Mouse (Mus musculus): Measurements from ENCODE around the gene Srgap1. TPM values are rescaled to one million over a fixed set of nuclear protein-coding genes. Genes with fewer than 3 reads are reported as not detected.

Srgap1 gene
- polyA plus RNA-seq, 1 experiment: 1.2 TPM

GRCm38 (mm10) chr10:122033271-122033670 is 13.8 kb downstream of the Srgap1 start:
- Histone ChIP-seq H3K4me2 (ENCODE audit: low read depth) (no peak overlapping the region), H3K36me3 (ENCODE audit: control insufficient read depth, insufficient read depth) (no peaks in the 10 kb centered on the region), H3K4me3 (no peak overlapping the region), H3K27me3 (ENCODE audit: control insufficient read depth, insufficient read depth, insufficient read length) (no peaks in the 10 kb centered on the region), H3K79me2 (ENCODE audit: control insufficient read depth, insufficient read depth) (no peaks in the 10 kb centered on the region), H3ac (ENCODE audit: control insufficient read depth, insufficient read length) (no peak overlapping the region)
- TF ChIP-seq E2F4 (IDR thresholded peaks at IDR 0.05; ENCODE audit: insufficient read depth) (no peak), TCF3 (IDR thresholded peaks at IDR 0.05; ENCODE audit: insufficient read length, low read depth) (no peak), SRF (IDR thresholded peaks at IDR 0.05; ENCODE audit: control insufficient read depth, insufficient read length, low read depth) (no peak), MYOD1 (IDR thresholded peaks at IDR 0.05; ENCODE audit: control insufficient read depth in 1 of 3, insufficient read length in 2 of 3, low read depth in 2 of 3) (no peak), POLR2A (IDR thresholded peaks at IDR 0.05; ENCODE audit: insufficient read length, low read depth) (no peak), REST (IDR thresholded peaks at IDR 0.05; ENCODE audit: insufficient read depth, insufficient read length) (no peak), MYOG (IDR thresholded peaks at IDR 0.05; ENCODE audit: control insufficient read depth in 1 of 3, insufficient read depth in 1 of 3, insufficient read length in 2 of 3, low read depth in 2 of 3) (no peak)

GRCm38 (mm10) chr10:122030420-122030819 is 16.7 kb downstream of the Srgap1 start:
- Histone ChIP-seq H3K27me3 (ENCODE audit: control insufficient read depth, insufficient read depth, insufficient read length) (no peaks in the 10 kb centered on the region), H3K79me2 (ENCODE audit: control insufficient read depth, insufficient read depth) (no peaks in the 10 kb centered on the region), H3ac (ENCODE audit: control insufficient read depth, insufficient read length) (no peak overlapping the region), H3K36me3 (ENCODE audit: control insufficient read depth, insufficient read depth) (no peaks in the 10 kb centered on the region), H3K4me3 (no peak overlapping the region), H3K4me2 (ENCODE audit: low read depth) (no peak overlapping the region)
- TF ChIP-seq SRF (IDR thresholded peaks at IDR 0.05; ENCODE audit: control insufficient read depth, insufficient read length, low read depth) (no peak), TCF12 (IDR thresholded peaks at IDR 0.05; ENCODE audit: insufficient read depth, poor library complexity, severe bottlenecking) (no peak), TCF3 (IDR thresholded peaks at IDR 0.05; ENCODE audit: insufficient read length, low read depth) (no peak), USF1 (IDR thresholded peaks at IDR 0.05; ENCODE audit: low read depth) (no peak), CEBPB (IDR thresholded peaks at IDR 0.05; ENCODE audit: insufficient read depth, poor library complexity, severe bottlenecking) (no peak), REST (IDR thresholded peaks at IDR 0.05; ENCODE audit: insufficient read depth, insufficient read length) (no peak)

GRCm38 (mm10) chr10:122029738-122030137 is 17.4 kb downstream of the Srgap1 start:
- Histone ChIP-seq H3K27me3 (ENCODE audit: control insufficient read depth, insufficient read depth, insufficient read length) (no peaks in the 10 kb centered on the region), H3K36me3 (ENCODE audit: control insufficient read depth, insufficient read depth) (no peaks in the 10 kb centered on the region), H3K4me3 (no peak overlapping the region), H3K79me2 (ENCODE audit: control insufficient read depth, insufficient read depth) (no peaks in the 10 kb centered on the region), H3K4me2 (ENCODE audit: low read depth) (no peak overlapping the region), H3ac (ENCODE audit: control insufficient read depth, insufficient read length) (no peak overlapping the region)
- no peak for TF ChIP-seq MYOD1 (IDR thresholded peaks at IDR 0.05; ENCODE audit: control insufficient read depth in 1 of 3, insufficient read length in 2 of 3, low read depth in 2 of 3)
- no peak for TF ChIP-seq POLR2AphosphoS2 (IDR thresholded peaks at IDR 0.05; ENCODE audit: insufficient read length, low read depth)
- TF ChIP-seq MAX (IDR thresholded peaks at IDR 0.05; ENCODE audit: low read depth): no peak
- no peak for TF ChIP-seq TCF12 (IDR thresholded peaks at IDR 0.05; ENCODE audit: insufficient read depth, poor library complexity, severe bottlenecking)
- TF ChIP-seq MYOG (IDR thresholded peaks at IDR 0.05; ENCODE audit: control insufficient read depth in 1 of 3, insufficient read depth in 1 of 3, insufficient read length in 2 of 3, low read depth in 2 of 3): no peak
- no peak for TF ChIP-seq E2F4 (IDR thresholded peaks at IDR 0.05; ENCODE audit: insufficient read depth)
- TF ChIP-seq USF1 (IDR thresholded peaks at IDR 0.05; ENCODE audit: low read depth): no peak
- no peak for TF ChIP-seq SRF (IDR thresholded peaks at IDR 0.05; ENCODE audit: control insufficient read depth, insufficient read length, low read depth)
- no peak for TF ChIP-seq TCF3 (IDR thresholded peaks at IDR 0.05; ENCODE audit: insufficient read length, low read depth)
- no peak for TF ChIP-seq REST (IDR thresholded peaks at IDR 0.05; ENCODE audit: insufficient read depth, insufficient read length)
- TF ChIP-seq CEBPB (IDR thresholded peaks at IDR 0.05; ENCODE audit: insufficient read depth, poor library complexity, severe bottlenecking): no peak
- TF ChIP-seq POLR2A (IDR thresholded peaks at IDR 0.05; ENCODE audit: insufficient read length, low read depth): no peak

- H3K27me3 ChIP-seq (ENCODE audit: control insufficient read depth, insufficient read depth, insufficient read length): no peaks in the 10 kb centered on the region
- no peaks in the 10 kb centered on the region for H3K36me3 ChIP-seq (ENCODE audit: control insufficient read depth, insufficient read depth)
- no peak overlapping the region for H3K4me3 ChIP-seq
- H3ac ChIP-seq (ENCODE audit: control insufficient read depth, insufficient read length): no peak overlapping the region
- TF ChIP-seq CEBPB (IDR thresholded peaks at IDR 0.05; ENCODE audit: insufficient read depth, poor library complexity, severe bottlenecking) (no peak), REST (IDR thresholded peaks at IDR 0.05; ENCODE audit: insufficient read depth, insufficient read length) (no peak), TCF12 (IDR thresholded peaks at IDR 0.05; ENCODE audit: insufficient read depth, poor library complexity, severe bottlenecking) (no peak), MYOD1 (IDR thresholded peaks at IDR 0.05; ENCODE audit: control insufficient read depth in 1 of 3, insufficient read length in 2 of 3, low read depth in 2 of 3) (no peak), POLR2A (IDR thresholded peaks at IDR 0.05; ENCODE audit: insufficient read length, low read depth) (no peak), MYOG (IDR thresholded peaks at IDR 0.05; ENCODE audit: control insufficient read depth in 1 of 3, insufficient read depth in 1 of 3, insufficient read length in 2 of 3, low read depth in 2 of 3) (no peak), TCF3 (IDR thresholded peaks at IDR 0.05; ENCODE audit: insufficient read length, low read depth) (no peak), POLR2AphosphoS2 (IDR thresholded peaks at IDR 0.05; ENCODE audit: insufficient read length, low read depth) (no peak), E2F4 (IDR thresholded peaks at IDR 0.05; ENCODE audit: insufficient read depth) (no peak), USF1 (IDR thresholded peaks at IDR 0.05; ENCODE audit: low read depth) (no peak), MAX (IDR thresholded peaks at IDR 0.05; ENCODE audit: low read depth) (no peak), SRF (IDR thresholded peaks at IDR 0.05; ENCODE audit: control insufficient read depth, insufficient read length, low read depth) (no peak)
- H3K79me2 ChIP-seq (ENCODE audit: control insufficient read depth, insufficient read depth): no peaks in the 10 kb centered on the region
- H3K4me2 ChIP-seq (ENCODE audit: low read depth): no peak overlapping the region
These were observed 21.9 kb downstream of the Srgap1 start for GRCm38 (mm10) chr10:122025198-122025597.

- Histone ChIP-seq H3ac (ENCODE audit: control insufficient read depth, insufficient read length) (no peak overlapping the region), H3K79me2 (ENCODE audit: control insufficient read depth, insufficient read depth) (no peaks in the 10 kb centered on the region), H3K4me3 (no peak overlapping the region), H3K36me3 (ENCODE audit: control insufficient read depth, insufficient read depth) (no peaks in the 10 kb centered on the region), H3K27me3 (ENCODE audit: control insufficient read depth, insufficient read depth, insufficient read length) (no peaks in the 10 kb centered on the region), H3K4me2 (ENCODE audit: low read depth) (no peak overlapping the region)
- TF ChIP-seq POLR2A (IDR thresholded peaks at IDR 0.05; ENCODE audit: insufficient read length, low read depth) (no peak), USF1 (IDR thresholded peaks at IDR 0.05; ENCODE audit: low read depth) (no peak), POLR2AphosphoS2 (IDR thresholded peaks at IDR 0.05; ENCODE audit: insufficient read length, low read depth) (no peak), TCF3 (IDR thresholded peaks at IDR 0.05; ENCODE audit: insufficient read length, low read depth) (no peak), E2F4 (IDR thresholded peaks at IDR 0.05; ENCODE audit: insufficient read depth) (no peak), TCF12 (IDR thresholded peaks at IDR 0.05; ENCODE audit: insufficient read depth, poor library complexity, severe bottlenecking) (no peak), REST (IDR thresholded peaks at IDR 0.05; ENCODE audit: insufficient read depth, insufficient read length) (no peak), MAX (IDR thresholded peaks at IDR 0.05; ENCODE audit: low read depth) (no peak), MYOG (IDR thresholded peaks at IDR 0.05; ENCODE audit: control insufficient read depth in 1 of 3, insufficient read depth in 1 of 3, insufficient read length in 2 of 3, low read depth in 2 of 3) (no peak), MYOD1 (IDR thresholded peaks at IDR 0.05; ENCODE audit: control insufficient read depth in 1 of 3, insufficient read length in 2 of 3, low read depth in 2 of 3) (no peak), SRF (IDR thresholded peaks at IDR 0.05; ENCODE audit: control insufficient read depth, insufficient read length, low read depth) (no peak), CEBPB (IDR thresholded peaks at IDR 0.05; ENCODE audit: insufficient read depth, poor library complexity, severe bottlenecking) (no peak)
These were observed 26.2 kb downstream of the Srgap1 start for GRCm38 (mm10) chr10:122020906-122021305.

Measured in myocyte (in vitro differentiated cells).